Mouse (Mus musculus) ES-Bruce4 (cell line): ENCODE measurements around the gene Tiam1.

ENCODE experiments used
- CTCF ChIP-seq: IDR thresholded peaks from one replicate; pipeline ENCODE4 v1.8.1; 2011; ENCODE audit warnings: low read depth, low read length
- POLR2A ChIP-seq: IDR thresholded peaks from one replicate; pipeline ENCODE4 v1.8.1; 2011; ENCODE audit warnings: low read length; ENCODE audit not compliant: insufficient read depth

GRCm38 (mm10) chr16:90141556-90141955, 2.0 kb downstream of the Tiam1 start:
- no peak for TF ChIP-seq CTCF
- no peak for TF ChIP-seq POLR2A
